13 mouse cellular contexts compared by ENCODE assay signal in the genomic region with DNA sequence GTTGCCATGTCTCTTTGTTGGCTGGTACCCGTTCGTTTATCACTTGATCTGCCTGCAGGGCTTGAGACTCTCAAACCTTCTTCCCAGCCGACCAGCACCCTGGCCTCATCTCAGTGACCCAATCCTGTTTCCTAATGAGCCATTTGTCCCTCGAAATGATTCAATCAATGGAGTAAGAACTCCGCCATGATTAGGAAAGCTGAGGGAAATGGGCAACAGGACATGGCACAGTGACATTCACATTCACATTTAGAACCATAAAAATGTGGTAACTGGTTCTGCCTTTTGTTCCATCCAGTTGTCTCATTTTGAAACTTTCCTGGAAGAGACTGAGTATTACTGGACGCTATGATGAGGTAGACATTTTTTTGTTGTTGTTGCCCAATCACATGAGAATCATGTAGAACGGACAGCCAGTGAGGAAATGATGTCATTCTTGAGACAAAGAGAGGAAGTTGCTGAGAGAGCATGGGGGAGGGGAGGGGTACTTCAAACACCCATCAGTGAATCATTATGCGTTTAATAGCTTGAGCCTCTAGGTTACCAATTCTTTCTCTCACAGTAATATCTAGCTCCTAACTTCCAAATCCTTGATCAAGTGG.
DNase-seq lines count a peak whose midpoint lies in the region; TF ChIP-seq lines count a peak whose summit lies in the region.
"Had no signal": no experiment of that assay in that cellular context is flagged by ENCODE, and none has a peak within 500 bp of the region (broad histone marks: within the 10 kb centered on the region; RNA-seq: fewer than 3 reads in every experiment).

No protein-coding gene starts in this region.

- H3K27me3 ChIP-seq in liver, adult 2 months (ENCODE audit: control insufficient read depth, insufficient read depth, low read length), result no peaks in the 10 kb centered on the region
- H3K27me3 ChIP-seq: embryonic facial prominence, embryonic 15.5 days; forebrain, embryonic 12.5 days; hindbrain, embryonic 13.5 days; limb, embryonic 15.5 days had no signal

- no peak for TF ChIP-seq CTCF in liver, adult 2 months (IDR thresholded peaks at IDR 0.05; ENCODE audit: low read depth, low read length)

- no peaks in the 10 kb centered on the region for H3K4me1 ChIP-seq in liver, adult 2 months (ENCODE audit: control insufficient read depth, insufficient read depth, low read length)
- H3K4me1 ChIP-seq: embryonic facial prominence, embryonic 15.5 days; forebrain, embryonic 12.5 days; hindbrain, embryonic 13.5 days; limb, embryonic 15.5 days had no signal

- no peak overlapping the region for H3K27ac ChIP-seq in liver, adult 2 months (replicated peaks; ENCODE audit: insufficient read depth, low read depth, low read length)
- H3K27ac ChIP-seq: embryonic facial prominence, embryonic 15.5 days; forebrain, embryonic 12.5 days; hindbrain, embryonic 13.5 days; limb, embryonic 15.5 days had no signal

- H3K4me3 ChIP-seq in liver, adult 2 months (ENCODE audit: insufficient read depth, low read depth, low read length), result no peak overlapping the region
- H3K4me3 ChIP-seq: embryonic facial prominence, embryonic 15.5 days; forebrain, embryonic 12.5 days; hindbrain, embryonic 13.5 days; limb, embryonic 15.5 days had no signal

- no peaks in the 10 kb centered on the region for H3K36me3 ChIP-seq in liver, adult 2 months (ENCODE audit: control insufficient read depth, insufficient read depth, low read length)
- H3K36me3 ChIP-seq: embryonic facial prominence, embryonic 15.5 days; forebrain, embryonic 12.5 days; hindbrain, embryonic 13.5 days; limb, embryonic 15.5 days had no signal

- WGBS in liver, adult 2 months, result 79% methylated on average over 8 of the region's 8 CpGs

- peak; percentile 47 for DNase-seq in liver, adult 2 months (ENCODE audit: extremely low read depth, low read depth, low spot score)
- no peak for DNase-seq in liver
- DNase-seq in NIH3T3 (ENCODE audit: low read depth), result peak; percentile 16
- peak; percentile 8 for DNase-seq in fat pad, adult 2 months (ENCODE audit: extremely low read depth, low read depth, low spot score)
- DNase-seq in skeletal muscle tissue, adult 2 months (ENCODE audit: low read depth, low spot score), result peak; percentile 35
- no peak for DNase-seq in right cerebral cortex, postnatal 25 days
- no peak for DNase-seq in cerebellum, adult 9-10 months
- DNase-seq: cerebellum, adult 11-12 months; midbrain, embryonic 14.5 days had no signal

- no peak for TF ChIP-seq POLR2A in liver, adult 2 months (IDR thresholded peaks at IDR 0.05; ENCODE audit: extremely low read depth, insufficient read depth, low read length)

- H3K9ac ChIP-seq in liver, adult 2 months (ENCODE audit: low read depth, low read length), result no peak overlapping the region
- H3K9ac ChIP-seq: embryonic facial prominence, embryonic 15.5 days; forebrain, embryonic 12.5 days; hindbrain, embryonic 13.5 days; limb, embryonic 15.5 days had no signal

- no peaks in the 10 kb centered on the region for H3K79me2 ChIP-seq in liver, adult 2 months (ENCODE audit: control insufficient read depth, insufficient read depth, low read length)

Comparison
In these comparisons a context has a peak if more than half of its experiments do, and no peak if none do; other contexts are left out.
1. DNase-seq: peak in liver, adult 2 months (single experiment), NIH3T3 (single experiment), fat pad, adult 2 months (single experiment) and skeletal muscle tissue, adult 2 months (single experiment); none in liver (single experiment), right cerebral cortex, postnatal 25 days (single experiment) and cerebellum, adult 9-10 months (single experiment).